Mouse (Mus musculus) lung, postnatal 0 days (tissue): ENCODE results near the gene Rnf157. TPM values are rescaled to one million over a fixed set of nuclear protein-coding genes. Genes with fewer than 3 reads are reported as not detected.

Experiments
- ATAC-seq: fragments of 200-750 bp; cut with Nextera tagmentation; 2 replicates; pipeline ENCODE4 v1.8.0; 2017; ENCODE audit warnings: moderate library complexity
- DNase-seq: peaks from one replicate; pipeline ENCODE4 v3.0.0-alpha.2; 2016; ENCODE audit warnings: low spot score
- H3K27ac ChIP-seq: fragments of 300-500 bp; sonication (generic); 2 replicates; pipeline ENCODE4 v1.5.1; 2014; ENCODE audit warnings: antibody characterized with exemption, mild to moderate bottlenecking, low read length, mixed read lengths
- H3K27me3 ChIP-seq: fragments of 300-500 bp; sonication (generic); replicated peaks from 2 replicates; pipeline ENCODE4 v1.6.1; 2014; ENCODE audit warnings: low read length, mixed read lengths; ENCODE audit not compliant: insufficient read depth
- H3K36me3 ChIP-seq: fragments of 300-500 bp; sonication (generic); 2 replicates; pipeline ENCODE4 v1.6.1; 2014; ENCODE audit warnings: low read length, mixed read lengths; ENCODE audit not compliant: insufficient read depth
- H3K4me1 ChIP-seq: fragments of 300-500 bp; sonication (generic); 2 replicates; pipeline ENCODE4 v1.6.1; 2014; ENCODE audit warnings: antibody characterized with exemption, low read depth, low read length, mixed read lengths; ENCODE audit not compliant: insufficient read depth
- H3K4me2 ChIP-seq: fragments of 300-500 bp; sonication (generic); replicated peaks from 2 replicates; pipeline ENCODE4 v1.6.1; 2014; ENCODE audit warnings: low read depth, mild to moderate bottlenecking, low read length, moderate library complexity, mixed read lengths
- H3K4me3 ChIP-seq: fragments of 300-500 bp; sonication (generic); 2 replicates; pipeline ENCODE4 v1.5.1; 2014; ENCODE audit warnings: low read depth, low read length
- H3K9ac ChIP-seq: fragments of 300-500 bp; sonication (generic); replicated peaks from 2 replicates; pipeline ENCODE4 v1.6.1; 2014; ENCODE audit warnings: low read depth, mild to moderate bottlenecking
- H3K9me3 ChIP-seq: fragments of 300-500 bp; sonication (generic); 2 replicates; pipeline ENCODE4 v1.6.1; 2016; ENCODE audit warnings: low read length, mixed read lengths
- CTCF ChIP-seq: IDR thresholded peaks from 2 replicates; pipeline ENCODE4 v1.5.1; 2016; ENCODE audit warnings: antibody characterized with exemption, mild to moderate bottlenecking
- EP300 ChIP-seq: IDR thresholded peaks from 2 replicates; pipeline ENCODE4 v1.6.1; 2016; ENCODE audit warnings: antibody characterized with exemption, mild to moderate bottlenecking, control low read depth
- WGBS: fragments of 180-500 bp; shearing (Covaris S2); extraction: QIAGEN DNeasy Blood & Tissue Kit; methylation state at CpG from one replicate; pipeline ENCODE4 v1.1.7; 2014; 5-methylcytosine and 5-hydroxymethylcytosine counted together
- polyA plus RNA-seq: library from polyadenylated mRNA; unstranded; fragments of >200 nt; fragmentation: Nextera tagmentation; extraction: Ambion mirVana; gene quantifications from 2 replicates; pipeline ENCODE4 v1.2.1, GENCODE M21; 2015

Gene Rnf157
- polyA plus RNA-seq, 1 experiment from 2014 or later: 1.4 TPM

GRCm38 (mm10) chr11:116329314-116330210 is 83.3 kb downstream of the Rnf157 start:
- no peak for TF ChIP-seq CTCF
- TF ChIP-seq EP300: no peak
- 53% methylated on average over 18 of the region's 18 CpGs for WGBS
- H3K36me3 ChIP-seq: no peaks in the 10 kb centered on the region
- H3K4me1 ChIP-seq: 0 out of 2 replicates have a peak, but pooled peaks cover 6% of the 10 kb centered on the region
- peaks cover 7% of the 10 kb centered on the region for H3K27me3 ChIP-seq
- no peak overlapping the region for H3K9ac ChIP-seq
- ATAC-seq: peak; percentile 31
- H3K27ac ChIP-seq: no peak overlapping the region
- no peak overlapping the region for H3K4me3 ChIP-seq
- DNase-seq: no peak
- H3K9me3 ChIP-seq: no peaks in the 10 kb centered on the region
- H3K4me2 ChIP-seq: no peak overlapping the region

GRCm38 (mm10) chr11:116326963-116327603 is 85.7 kb downstream of the Rnf157 start:
- no peaks in the 10 kb centered on the region for H3K27me3 ChIP-seq
- H3K4me3 ChIP-seq: no peak overlapping the region
- WGBS: 55% methylated on average over 7 of the region's 7 CpGs
- no peak overlapping the region for H3K9ac ChIP-seq
- no peaks in the 10 kb centered on the region for H3K36me3 ChIP-seq
- H3K4me2 ChIP-seq: no peak overlapping the region
- H3K27ac ChIP-seq: no peak overlapping the region
- no peaks in the 10 kb centered on the region for H3K9me3 ChIP-seq
- DNase-seq: no peak
- TF ChIP-seq EP300: no peak
- no peak for TF ChIP-seq CTCF
- peak; percentile 36; the same call in 1 of the 2 replicates for ATAC-seq
- H3K4me1 ChIP-seq: 0 out of 2 replicates have a peak, but pooled peaks cover 6% of the 10 kb centered on the region

- H3K9me3 ChIP-seq: no peaks in the 10 kb centered on the region
- WGBS: 4% methylated on average over 39 of the region's 41 CpGs
- peak; percentile 87 for ATAC-seq
- no peak overlapping the region for H3K27ac ChIP-seq
- peak overlapping the region; percentile 93 for H3K4me2 ChIP-seq
- no peaks in the 10 kb centered on the region for H3K27me3 ChIP-seq
- 0 out of 2 replicates have a peak overlapping the region, but pooled peaks have one; percentile 23 for H3K9ac ChIP-seq
- 0 out of 2 replicates have a peak, but pooled peaks cover 4% of the 10 kb centered on the region for H3K4me1 ChIP-seq
- no peaks in the 10 kb centered on the region for H3K36me3 ChIP-seq
- peak overlapping the region; percentile 39 for H3K4me3 ChIP-seq
- peak; percentile 97 for TF ChIP-seq CTCF
- no peak for TF ChIP-seq EP300
- peak; percentile 84 for DNase-seq
These were observed 93.8 kb downstream of the Rnf157 start for GRCm38 (mm10) chr11:116318719-116319659.

- Histone ChIP-seq H3K9ac (no peak overlapping the region), H3K27me3 (no peaks in the 10 kb centered on the region), H3K4me1 (no peaks in the 10 kb centered on the region), H3K27ac (no peak overlapping the region), H3K36me3 (no peaks in the 10 kb centered on the region), H3K9me3 (no peaks in the 10 kb centered on the region), H3K4me3 (no peak overlapping the region), H3K4me2 (no peak overlapping the region)
- WGBS: 24% methylated on average over 8 of the region's 8 CpGs
- TF ChIP-seq EP300 (no peak), CTCF (no peak)
- DNase-seq: peak; percentile 75
- ATAC-seq: peak; percentile 79
These were observed 100.5 kb downstream of the Rnf157 start for GRCm38 (mm10) chr11:116312359-116312758.

- peak; percentile 75 for DNase-seq
- WGBS: 35% methylated on average over 8 of the region's 8 CpGs
- 0 out of 2 replicates have a peak, but pooled peaks cover 3% of the 10 kb centered on the region for H3K4me1 ChIP-seq
- H3K4me2 ChIP-seq: no peak overlapping the region
- no peaks in the 10 kb centered on the region for H3K27me3 ChIP-seq
- H3K4me3 ChIP-seq: no peak overlapping the region
- H3K9me3 ChIP-seq: no peaks in the 10 kb centered on the region
- H3K36me3 ChIP-seq: no peaks in the 10 kb centered on the region
- H3K9ac ChIP-seq: no peak overlapping the region
- no peak for TF ChIP-seq EP300
- no peak for TF ChIP-seq CTCF
- no peak overlapping the region for H3K27ac ChIP-seq
- ATAC-seq: peak; percentile 25; the same call in 1 of the 2 replicates
These were observed 101.7 kb downstream of the Rnf157 start for GRCm38 (mm10) chr11:116311169-116311568.
